Mouse (Mus musculus) B cell, adult 62 days (primary cell): ENCODE measurements around the gene Vmn1r58. TPM values are rescaled to one million over a fixed set of nuclear protein-coding genes. Genes with fewer than 3 reads are reported as not detected.

Experiments
- total RNA-seq: library from RNA; stranded (reverse); gene quantifications from 4 replicates; pipeline ENCODE4 v1.2.4, GENCODE M21; 2023

Gene Vmn1r58
- total RNA-seq, result not detected in 4 replicates

GRCm38 (mm10) chr7:5413296-5413695 is at the start of gene Vmn1r58:
Gene Vmn1r58, minus strand, starts transcription at chr7:5413396.

GRCm38 (mm10) chr7:5456674-5457073 is 43.5 kb upstream of the Vmn1r58 start, which contains the start of gene Vmn1r59:
Gene Vmn1r59, minus strand, starts transcription at chr7:5456774.

Other genes starting within 250 kb of the Vmn1r58 start
- not detected in 4 replicates for gene Vmn1r56, start 216.6 kb downstream of the Vmn1r58 start, total RNA-seq
- not detected in 4 replicates for gene Vmn1r57, start 194.9 kb downstream of the Vmn1r58 start, total RNA-seq
- not detected in 4 replicates for gene Gm5065, start 62.9 kb downstream of the Vmn1r58 start, total RNA-seq
- gene Nlrp2, start 62.4 kb downstream of the Vmn1r58 start, total RNA-seq, result not detected in 4 replicates
- not detected in 4 replicates for gene Vmn1r59, start 43.4 kb upstream of the Vmn1r58 start, total RNA-seq
- not detected in 4 replicates for gene Vmn2r28, start 80.6 kb upstream of the Vmn1r58 start, total RNA-seq
- gene Vmn1r60, start 133.9 kb upstream of the Vmn1r58 start, total RNA-seq, result not detected in 4 replicates
- gene Vmn1r61, start 199.9 kb upstream of the Vmn1r58 start, total RNA-seq, result not detected in 4 replicates